Mouse (Mus musculus): Measurements from ENCODE around the gene Srf.

Srf gene

GRCm38 (mm10) chr17:46520385-46520979 lies 35.5 kb downstream of the Srf start:
- no peak for ATAC-seq (ENCODE audit: low TSS enrichment)

- ATAC-seq (ENCODE audit: low TSS enrichment), result no peak
Measured at GRCm38 (mm10) chr17:46519971-46520370, 36.0 kb downstream of the Srf start.

- no peak for ATAC-seq (ENCODE audit: low TSS enrichment)
Measured at GRCm38 (mm10) chr17:46513329-46513728, 42.6 kb downstream of the Srf start.

- ATAC-seq (ENCODE audit: low TSS enrichment), result no peak
Measured at GRCm38 (mm10) chr17:46511059-46511710, 44.8 kb downstream of the Srf start.

GRCm38 (mm10) chr17:46505617-46506016 lies 50.4 kb downstream of the Srf start:
- no peak for ATAC-seq (ENCODE audit: low TSS enrichment)

GRCm38 (mm10) chr17:46503847-46504638 lies 51.9 kb downstream of the Srf start:
- ATAC-seq (ENCODE audit: low TSS enrichment), result no peak

GRCm38 (mm10) chr17:46502775-46503174 lies 53.2 kb downstream of the Srf start:
- no peak for ATAC-seq (ENCODE audit: low TSS enrichment)

All from frontal cortex, adult (tissue).